Mouse (Mus musculus) central nervous system, embryonic 11.5 days (tissue): ENCODE measurements around the gene Slmap. TPM values are rescaled to one million over a fixed set of nuclear protein-coding genes. Genes with fewer than 3 reads are reported as not detected.

Source experiments
- polyA plus RNA-seq: library from polyadenylated mRNA; depleted of rRNA; stranded (reverse); fragments of >200 nt; gene quantifications from 2 replicates; pipeline ENCODE4 v1.2.3, GENCODE M21; 2012; rRNA removed

Slmap gene
- polyA plus RNA-seq: 31.0 and 38.9 TPM in 2 replicates

DNA sequence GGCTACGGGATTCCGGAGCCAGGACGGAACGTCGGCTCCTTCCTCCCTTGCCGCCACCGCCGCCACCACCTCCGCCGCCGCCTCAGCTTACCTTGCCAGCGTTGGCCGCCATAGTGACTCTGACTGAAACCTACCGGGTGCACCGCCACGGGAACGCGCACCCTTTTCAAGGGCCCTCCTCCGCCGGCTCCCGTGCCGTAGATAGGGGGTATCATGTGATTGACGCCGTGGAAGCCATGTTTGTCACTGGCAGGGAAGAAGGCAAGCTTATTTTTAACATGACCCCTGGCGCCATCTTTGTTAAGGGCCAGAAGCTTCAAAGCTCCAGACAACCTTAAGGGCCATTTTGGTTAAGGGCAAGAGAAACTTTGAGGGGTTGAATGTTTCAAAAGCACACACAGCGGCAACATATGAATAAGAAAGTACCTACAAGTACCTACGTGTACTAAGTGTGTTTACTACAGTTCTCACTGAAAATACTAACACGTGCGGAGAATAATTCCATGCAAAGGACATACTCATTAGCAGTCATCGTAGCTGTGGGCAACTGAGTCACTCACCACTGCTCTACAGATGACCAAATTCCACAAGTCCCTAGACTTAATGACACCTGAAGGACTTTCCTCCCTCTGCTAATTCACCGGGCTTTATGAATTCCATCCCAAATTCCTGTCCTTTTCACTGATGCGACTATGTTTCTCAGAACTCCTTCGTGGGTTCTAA, at the start of gene Slmap:
Gene Slmap (minus strand): TSS at position 175 of the 723 bp plus-strand sequence.

DNA sequence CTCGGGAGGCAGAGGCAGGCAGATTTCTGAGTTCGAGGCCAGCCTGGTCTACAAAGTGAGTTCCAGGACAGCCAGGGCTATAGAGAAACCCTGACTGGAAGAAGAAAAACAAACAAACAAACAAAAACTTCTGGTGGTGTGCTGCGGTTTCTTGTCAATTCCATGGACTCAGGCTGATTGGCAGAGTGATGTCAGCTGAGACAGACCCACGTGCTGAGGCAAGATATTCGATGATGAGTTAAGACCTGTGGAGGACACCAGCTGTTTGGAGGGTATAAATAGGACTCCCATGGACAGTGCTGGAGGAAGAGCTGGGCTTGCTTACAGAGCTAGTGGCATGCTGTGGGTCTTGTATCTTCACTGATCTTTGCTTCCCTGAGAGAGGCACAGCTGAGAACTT, 38.8 kb upstream of the Slmap start, which contains the start of gene Dennd6a:
Gene Dennd6a (plus strand): TSS at position 301 of the 400 bp plus-strand sequence.

Other genes with a start within 250 kb of the Slmap start
- 18.0 and 27.1 TPM in 2 replicates for gene Dennd6a, start 38.9 kb upstream of the Slmap start, polyA plus RNA-seq
- gene Arf4, start 103.1 kb upstream of the Slmap start, polyA plus RNA-seq: 107 and 199 TPM in 2 replicates
- gene Pde12, start 135.0 kb upstream of the Slmap start, polyA plus RNA-seq: 5.6 and 7.2 TPM in 2 replicates
- 0.02 TPM in 2 replicates for gene Dnah12, start 158.3 kb upstream of the Slmap start, polyA plus RNA-seq